Mouse (Mus musculus) brown adipose tissue, adult 24 weeks (tissue): Measurements from ENCODE around the gene Entpd1. TPM values are rescaled to one million over a fixed set of nuclear protein-coding genes. Genes with fewer than 3 reads are reported as not detected.
A peak's percentile ranks its signal among the peaks of the same experiment; 100 is the strongest.
"Not testable (repeated sequence)": the region's sequence is repeated elsewhere in the genome, so short reads cannot be mapped to it uniquely, and the experiment has no call there.

ENCODE experiments used
- H3K27ac ChIP-seq: fragments of 200-500 bp; replicated peaks from 2 replicates; pipeline ENCODE4 v1.5.1; 2012; ENCODE audit warnings: low read depth, mild to moderate bottlenecking, low read length
- H3K4me1 ChIP-seq: fragments of 200-500 bp; 2 replicates; pipeline ENCODE4 v1.6.1; 2012; ENCODE audit warnings: low read length, mixed read lengths; ENCODE audit not compliant: control insufficient read depth, insufficient read depth, insufficient read length
- H3K4me3 ChIP-seq: fragments of 200-500 bp; 2 replicates; pipeline ENCODE4 v1.5.1; 2012; ENCODE audit warnings: low read depth, mild to moderate bottlenecking, low read length, moderate library complexity; ENCODE audit not compliant: insufficient read depth
- polyA plus RNA-seq: library from polyadenylated mRNA; stranded (reverse); fragments of >200 nt; gene quantifications from 2 replicates; pipeline ENCODE4 v1.2.4, GENCODE M21; 2012; ENCODE audit not compliant: missing spikeins, insufficient read depth, insufficient read length

The Entpd1 gene
- polyA plus RNA-seq, 1 experiment: 6.2 TPM

DNA sequence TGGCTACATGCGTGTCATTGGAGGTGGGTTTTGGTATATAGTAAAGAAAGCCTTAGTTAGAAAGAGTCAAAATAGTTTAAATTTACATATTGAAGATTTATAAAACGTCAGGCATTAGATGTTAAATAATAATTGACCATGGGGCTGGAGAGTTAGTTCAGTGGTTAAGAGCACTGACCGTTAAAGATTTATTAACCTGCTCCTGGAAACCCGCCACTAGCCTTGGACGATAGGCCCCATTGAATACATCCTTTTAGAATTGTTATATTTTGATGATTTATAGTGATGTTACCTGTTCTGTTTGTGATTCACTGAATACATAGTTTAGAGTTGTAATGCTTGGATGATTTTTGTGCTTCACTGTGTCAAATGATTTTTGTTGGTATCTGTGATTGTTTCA lies 11.3 kb upstream of the Entpd1 start:
- not testable (repeated sequence) for H3K27ac ChIP-seq, H3K4me3 ChIP-seq, H3K4me1 ChIP-seq

DNA sequence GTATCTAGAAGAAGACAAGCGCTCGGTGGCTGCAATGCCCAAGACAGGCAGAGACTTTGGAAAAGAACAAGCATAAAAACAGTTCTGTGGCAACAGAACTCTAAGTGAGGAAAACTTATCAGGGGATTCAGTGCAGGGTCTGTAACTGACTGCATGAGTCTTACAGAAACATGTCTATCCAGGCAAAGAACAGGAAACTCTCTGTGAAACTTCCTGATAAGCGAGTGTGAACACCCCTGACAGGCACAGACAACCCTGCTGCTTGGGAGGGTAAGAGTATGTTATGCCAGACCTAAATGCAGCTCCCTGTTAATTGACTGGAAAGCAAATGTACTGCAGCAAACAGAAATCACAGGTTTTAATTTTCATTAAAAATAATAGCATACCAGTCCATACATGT lies 10.3 kb upstream of the Entpd1 start:
- Histone ChIP-seq H3K4me3 (no peak overlapping the region), H3K27ac (no peak overlapping the region), H3K4me1 (no peaks in the 10 kb centered on the region)

DNA sequence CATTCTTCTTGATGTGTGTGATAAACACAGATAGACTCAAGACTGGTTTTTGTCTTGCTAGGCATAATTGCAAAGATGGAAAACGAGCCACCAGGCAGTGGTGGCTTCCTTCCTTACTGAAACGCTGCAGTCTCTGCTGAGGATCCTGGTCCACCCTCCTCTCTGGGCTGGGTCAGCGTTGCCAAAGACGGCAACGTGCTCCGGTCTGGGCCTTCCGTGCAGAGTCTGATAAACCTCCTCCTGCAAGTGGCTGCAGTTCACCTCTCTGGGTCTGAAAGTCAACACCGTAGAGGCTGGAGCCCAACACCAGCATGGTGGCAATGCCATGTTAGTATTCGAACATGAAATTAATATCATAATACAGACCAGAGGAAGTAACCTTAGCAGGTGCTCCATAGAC lies 7.0 kb upstream of the Entpd1 start:
- Histone ChIP-seq H3K4me3 (no peak overlapping the region), H3K4me1 (no peaks in the 10 kb centered on the region)

DNA sequence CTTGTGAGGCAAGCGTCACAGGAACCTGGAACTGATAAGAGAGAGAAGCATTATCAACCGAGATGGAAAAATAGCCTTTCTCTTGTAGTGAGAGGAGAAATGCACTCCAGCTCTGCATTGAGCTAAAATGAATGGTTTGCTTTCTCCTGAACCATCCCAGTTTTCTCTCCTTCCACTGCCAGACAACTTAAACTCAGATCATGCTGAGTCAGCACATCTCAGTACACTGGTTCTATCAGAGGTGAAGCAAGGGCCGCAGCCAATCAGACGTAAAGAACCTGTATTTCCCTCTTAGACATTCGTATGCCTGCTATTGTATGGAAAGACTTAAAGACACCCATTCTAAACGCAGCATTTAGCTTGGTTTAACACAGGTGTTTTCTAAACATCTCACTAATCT lies 4.5 kb upstream of the Entpd1 start:
- no peak overlapping the region for H3K4me3 ChIP-seq
- H3K27ac ChIP-seq: no peak overlapping the region
- H3K4me1 ChIP-seq: 0 out of 2 replicates have a peak, but pooled peaks cover 2% of the 10 kb centered on the region

More for the DNA sequence above, 7.0 kb upstream of the Entpd1 start:
- H3K27ac ChIP-seq: no peak overlapping the region

DNA sequence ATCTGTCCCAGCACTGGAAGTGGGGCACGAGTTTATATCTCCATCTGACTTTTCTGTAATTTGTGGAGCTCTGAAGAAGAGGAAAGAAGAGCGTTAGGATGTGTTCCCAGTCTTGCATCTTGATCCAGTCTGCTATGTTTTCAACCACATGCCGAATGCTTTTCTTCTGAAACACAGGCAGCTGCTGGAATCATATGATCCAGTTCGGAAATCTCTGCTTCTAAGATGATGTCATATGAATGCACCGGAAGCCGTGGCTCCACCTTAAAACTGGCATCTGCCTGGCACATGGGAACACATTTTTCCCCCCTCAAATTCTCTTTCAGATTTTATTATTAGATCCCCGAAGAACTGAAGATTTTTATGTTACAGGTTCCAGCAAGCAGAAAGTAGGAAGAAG lies 2.6 kb downstream of the Entpd1 start:
- Histone ChIP-seq H3K4me1 (0 out of 2 replicates have a peak, but pooled peaks cover 2% of the 10 kb centered on the region), H3K27ac (no peak overlapping the region), H3K4me3 (no peak overlapping the region)

DNA sequence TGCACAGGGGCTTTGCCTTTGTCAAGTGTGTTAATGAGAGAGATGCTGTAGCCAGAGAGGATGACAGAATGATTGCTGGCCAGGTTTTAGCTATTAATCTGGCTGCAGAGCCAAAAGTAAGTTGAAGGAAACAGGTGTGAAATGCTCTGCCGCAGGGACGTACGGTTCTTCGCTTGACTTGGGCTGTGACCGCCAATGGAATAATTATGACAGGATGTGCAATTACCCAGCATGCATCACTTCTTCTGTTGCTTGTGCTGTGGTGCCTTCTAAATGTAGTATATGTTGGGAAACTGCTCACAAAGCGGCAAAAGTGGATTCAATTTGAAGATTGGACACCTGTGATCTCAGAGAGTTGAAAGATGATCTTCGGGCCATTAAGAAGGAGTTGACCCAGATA lies 3.9 kb downstream of the Entpd1 start:
- Histone ChIP-seq H3K27ac (no peak overlapping the region), H3K4me3 (no peak overlapping the region), H3K4me1 (0 out of 2 replicates have a peak, but pooled peaks cover 2% of the 10 kb centered on the region)

DNA sequence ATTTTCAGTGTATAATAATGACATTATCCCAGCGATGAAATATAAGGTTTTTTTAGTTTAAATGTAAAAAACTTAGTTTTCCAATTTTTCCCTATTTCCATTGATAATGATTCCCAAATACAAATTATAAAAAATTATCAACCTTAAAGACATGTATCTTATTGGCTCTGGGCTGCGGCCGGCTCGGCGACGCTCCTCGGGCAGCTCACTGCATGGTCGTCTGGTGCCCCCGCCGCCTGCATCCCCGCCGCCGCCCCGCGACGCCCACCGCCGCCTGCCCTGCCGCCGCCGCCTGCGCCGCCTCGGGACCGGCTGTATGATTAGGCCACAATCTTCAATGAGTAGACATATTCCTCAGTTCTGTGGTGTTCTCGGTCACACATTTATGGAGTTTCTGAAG lies 9.4 kb downstream of the Entpd1 start:
- not testable (repeated sequence) for H3K4me3 ChIP-seq, H3K27ac ChIP-seq, H3K4me1 ChIP-seq

DNA sequence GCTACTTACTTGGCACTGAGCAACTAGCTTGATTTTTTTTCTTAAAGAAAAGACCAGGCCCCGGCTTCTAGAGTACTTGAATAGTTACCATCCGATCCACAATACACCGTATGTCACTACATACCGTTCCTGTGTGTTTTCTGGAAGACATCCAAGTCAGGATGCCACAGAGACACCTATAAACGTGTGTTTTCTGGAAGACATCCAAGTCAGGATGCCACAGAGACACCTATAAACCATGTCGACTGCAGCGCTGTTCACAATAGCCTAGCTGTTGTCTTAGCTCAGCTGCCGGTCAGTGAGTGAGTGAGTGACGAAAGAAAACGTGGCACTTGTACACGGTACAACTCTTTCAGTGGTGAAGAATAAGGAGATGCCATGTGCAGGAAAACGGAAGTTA lies 13.8 kb downstream of the Entpd1 start:
- Histone ChIP-seq H3K27ac (no peak overlapping the region), H3K4me1 (0 out of 2 replicates have a peak, but pooled peaks cover 2% of the 10 kb centered on the region), H3K4me3 (no peak overlapping the region)

DNA sequence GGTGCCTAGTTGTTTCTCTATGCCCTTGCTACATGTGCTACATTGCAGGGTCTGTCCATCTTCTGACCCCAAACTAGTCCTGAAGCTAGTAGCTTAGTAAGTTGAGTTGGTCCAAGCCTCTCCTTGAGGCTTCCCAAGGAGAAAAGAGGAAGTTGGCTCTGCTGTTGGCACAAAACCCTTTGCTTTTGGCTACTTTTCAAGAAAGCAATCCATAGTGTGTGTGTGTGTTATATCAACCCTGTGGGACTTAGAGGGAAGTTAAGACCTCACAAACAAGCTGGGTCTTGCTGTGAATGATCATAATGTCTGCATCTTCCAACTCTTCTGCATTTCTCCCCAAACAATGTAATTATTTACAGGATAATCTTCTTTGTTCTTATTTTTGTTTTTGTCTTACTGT lies 16.8 kb downstream of the Entpd1 start:
- Histone ChIP-seq H3K27ac (no peak overlapping the region; the same call in 1 of the 2 replicates), H3K4me3 (no peak overlapping the region), H3K4me1 (0 out of 2 replicates have a peak, but pooled peaks cover 2% of the 10 kb centered on the region)

DNA sequence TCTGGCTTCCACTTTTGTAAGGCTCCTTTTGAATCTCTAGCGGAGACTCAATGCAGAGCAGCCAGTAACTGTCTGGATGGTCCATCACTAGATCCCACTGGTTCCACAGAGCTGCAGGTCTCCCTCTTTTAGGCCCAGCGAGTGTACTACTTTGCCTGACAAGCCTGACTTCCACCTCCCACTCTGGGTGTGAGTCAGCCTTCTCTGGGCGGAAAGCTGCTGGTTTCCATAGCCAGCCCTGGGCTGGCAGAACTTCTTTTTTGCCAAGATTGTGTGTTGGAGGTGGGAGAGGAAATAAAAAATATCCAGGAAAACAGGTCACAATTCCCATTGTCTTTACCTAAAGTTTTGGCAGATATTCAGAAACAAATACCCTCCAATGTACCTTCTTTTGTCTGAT lies 17.9 kb downstream of the Entpd1 start:
- Histone ChIP-seq H3K27ac (peak overlapping the region; percentile 87), H3K4me3 (no peak overlapping the region), H3K4me1 (0 out of 2 replicates have a peak, but pooled peaks cover 2% of the 10 kb centered on the region)

DNA sequence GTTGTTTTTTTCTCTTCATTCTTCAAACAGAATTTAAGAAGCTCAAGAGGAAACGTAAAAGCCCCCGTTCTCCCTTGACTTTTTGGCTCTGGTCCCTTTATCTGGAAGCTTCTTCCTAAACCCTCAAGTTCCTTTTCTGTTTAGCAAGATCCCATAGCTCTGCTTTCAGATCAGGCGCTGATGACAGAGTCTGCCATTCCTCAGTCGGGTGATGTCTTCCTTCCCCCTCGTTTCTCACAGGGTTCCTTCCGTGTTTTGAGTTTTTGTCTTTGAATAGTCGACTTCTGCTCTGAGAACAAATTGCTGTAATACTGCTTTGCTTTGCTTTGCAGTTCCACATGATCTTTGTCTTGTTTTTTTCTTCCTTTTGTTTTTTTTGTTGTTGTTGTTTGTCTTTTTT lies 18.4 kb downstream of the Entpd1 start:
- no peak overlapping the region for H3K4me3 ChIP-seq
- H3K27ac ChIP-seq: peak overlapping the region; percentile 87
- 0 out of 2 replicates have a peak, but pooled peaks cover 2% of the 10 kb centered on the region for H3K4me1 ChIP-seq

DNA sequence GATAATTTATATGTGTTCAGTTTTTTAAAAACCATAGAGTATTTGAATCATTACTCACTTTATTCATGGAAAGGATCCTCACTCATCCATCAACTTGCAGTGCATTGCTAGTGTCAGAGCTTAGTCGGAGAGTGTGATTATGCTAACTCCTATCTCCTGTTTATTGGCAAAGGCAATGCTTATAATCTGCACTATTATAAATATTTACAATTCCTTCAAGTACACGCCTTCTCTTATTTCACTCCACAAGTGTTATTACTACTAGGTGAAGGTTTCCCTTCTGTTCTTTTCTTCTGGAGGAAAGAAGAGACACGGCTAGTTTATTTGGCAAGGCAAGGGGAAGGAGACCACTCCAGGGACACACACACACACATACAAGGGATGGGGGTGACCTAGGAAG lies 20.0 kb downstream of the Entpd1 start:
- Histone ChIP-seq H3K27ac (no peak overlapping the region), H3K4me1 (0 out of 2 replicates have a peak, but pooled peaks cover 2% of the 10 kb centered on the region), H3K4me3 (no peak overlapping the region)

DNA sequence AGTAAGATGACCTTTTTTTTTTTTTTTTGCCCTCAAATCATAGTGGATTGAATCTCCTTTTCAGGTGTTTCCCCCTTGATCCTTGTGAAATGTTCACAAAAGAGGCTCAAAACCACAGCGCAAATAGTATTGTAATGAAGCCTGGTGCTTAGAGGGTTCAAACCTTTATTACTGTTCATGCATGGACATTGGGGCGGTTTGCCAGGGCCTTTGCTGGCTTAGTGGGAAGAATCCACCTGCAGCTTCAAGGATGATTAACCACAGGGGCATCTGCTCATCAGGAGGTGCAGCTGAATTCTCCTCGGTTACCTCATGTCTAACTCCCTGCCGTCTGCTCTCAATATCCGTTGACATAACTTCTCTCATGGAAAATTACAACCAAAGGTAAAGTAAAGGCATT lies 20.5 kb downstream of the Entpd1 start:
- H3K4me1 ChIP-seq: peaks cover 4% of the 10 kb centered on the region; the same call in 1 of the 2 replicates
- H3K4me3 ChIP-seq: no peak overlapping the region
- H3K27ac ChIP-seq: no peak overlapping the region

DNA sequence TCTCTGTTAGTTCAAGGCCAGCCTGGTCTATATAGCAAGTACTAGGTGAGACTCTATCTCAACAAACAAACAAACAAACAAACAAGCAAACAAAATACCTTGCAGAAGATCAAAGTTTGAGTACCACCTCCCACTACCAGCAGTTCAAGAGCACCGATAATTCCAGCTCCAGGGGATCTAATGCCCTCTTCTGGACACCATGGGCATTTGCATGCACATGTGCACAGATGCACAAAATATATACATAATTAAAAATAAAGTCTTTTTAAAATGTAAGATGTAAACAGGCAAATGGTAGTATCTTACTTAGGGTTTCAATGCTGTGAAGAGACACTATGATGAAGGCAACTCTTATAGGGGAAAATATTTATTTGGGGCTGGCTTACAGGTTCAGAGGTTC lies 21.0 kb downstream of the Entpd1 start:
- Histone ChIP-seq H3K4me1 (peaks cover 5% of the 10 kb centered on the region; the same call in 1 of the 2 replicates), H3K27ac (no peak overlapping the region), H3K4me3 (no peak overlapping the region)

DNA sequence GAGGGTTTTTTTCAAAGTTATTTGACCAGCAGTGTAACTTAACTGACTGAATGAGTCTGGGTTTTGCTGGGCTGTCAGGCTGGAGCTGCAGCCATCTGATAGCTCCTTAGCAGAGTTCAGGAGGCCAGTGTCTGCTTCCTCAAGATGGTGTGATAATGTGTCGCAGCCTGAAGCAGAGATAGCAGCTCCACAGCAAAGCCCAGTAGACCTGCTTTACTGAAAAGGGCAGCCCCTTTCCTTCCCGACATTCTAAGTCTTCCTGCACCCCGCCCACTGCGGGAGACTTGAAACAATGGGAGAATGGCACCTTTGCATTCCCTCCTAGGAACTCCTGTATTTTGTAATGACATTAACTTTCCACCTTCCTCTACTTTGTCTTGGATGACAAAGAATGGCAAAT lies 24.9 kb downstream of the Entpd1 start:
- H3K4me1 ChIP-seq: peaks cover 3% of the 10 kb centered on the region; the same call in 1 of the 2 replicates

DNA sequence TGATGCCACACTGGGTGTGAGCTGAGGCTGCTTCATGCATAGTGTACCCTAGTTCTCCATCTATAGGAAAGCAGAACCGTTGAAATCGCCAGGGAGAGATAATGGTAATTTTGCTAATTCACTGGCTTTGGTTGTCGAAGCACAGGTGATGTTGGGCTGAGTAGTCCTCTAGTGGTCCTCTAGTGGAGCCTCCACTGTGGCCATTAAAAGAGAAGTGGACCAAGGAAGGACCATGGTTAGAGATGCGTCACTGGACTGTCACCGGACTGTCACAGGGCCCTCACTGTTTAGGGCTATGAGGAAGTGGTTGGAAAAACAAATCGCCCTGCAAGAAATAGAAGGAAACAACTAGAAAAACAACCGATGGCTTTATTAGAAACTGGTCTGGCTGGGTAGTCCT lies 25.4 kb downstream of the Entpd1 start:
- no peak overlapping the region for H3K4me3 ChIP-seq
- peaks cover 3% of the 10 kb centered on the region; the same call in 1 of the 2 replicates for H3K4me1 ChIP-seq
- H3K27ac ChIP-seq: peak overlapping the region; percentile 96

More for the DNA sequence above, 24.9 kb downstream of the Entpd1 start:
- Histone ChIP-seq H3K4me3 (no peak overlapping the region), H3K27ac (peak overlapping the region; percentile 96)
